Mouse (Mus musculus) kidney, adult 10 weeks (tissue): Measurements from ENCODE around the gene Opalin. TPM values are rescaled to one million over a fixed set of nuclear protein-coding genes. Genes with fewer than 3 reads are reported as not detected.

ENCODE experiments used
- polyA plus RNA-seq: library from polyadenylated mRNA; stranded (reverse); fragments of 350-450 nt; fragmentation: Illumina TruSeq; extraction: RNeasy Lipid Tissue Mini Kit (QIAGEN cat#74804); gene quantifications from one replicate; pipeline ENCODE4 v1.2.3, GENCODE M21; 2014; ENCODE audit warnings: low read depth, low replicate concordance

The Opalin gene
- polyA plus RNA-seq, result not detected

DNA sequence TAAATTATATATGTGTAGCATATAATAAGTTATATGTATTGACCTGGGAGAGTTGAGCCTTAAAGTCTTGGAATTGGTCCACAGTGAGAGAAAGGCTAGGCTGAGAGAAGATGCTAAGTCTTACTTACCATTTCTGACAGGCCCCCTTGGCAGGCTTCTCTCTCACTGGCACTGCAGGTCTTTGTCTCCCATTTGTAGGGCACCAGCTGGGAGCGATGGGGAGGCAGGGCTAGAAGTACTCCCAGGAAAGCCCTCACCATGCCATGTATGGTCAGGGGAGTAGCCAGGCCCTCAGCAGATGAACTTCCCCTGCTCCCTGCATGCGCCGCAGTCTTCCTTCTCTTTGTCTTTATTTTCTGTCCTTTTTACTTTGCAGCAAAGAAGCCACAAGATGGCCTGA is at the start of gene Opalin:
TSS of gene Opalin (minus strand) at position 208 of the 400 bp plus-strand sequence.

DNA sequence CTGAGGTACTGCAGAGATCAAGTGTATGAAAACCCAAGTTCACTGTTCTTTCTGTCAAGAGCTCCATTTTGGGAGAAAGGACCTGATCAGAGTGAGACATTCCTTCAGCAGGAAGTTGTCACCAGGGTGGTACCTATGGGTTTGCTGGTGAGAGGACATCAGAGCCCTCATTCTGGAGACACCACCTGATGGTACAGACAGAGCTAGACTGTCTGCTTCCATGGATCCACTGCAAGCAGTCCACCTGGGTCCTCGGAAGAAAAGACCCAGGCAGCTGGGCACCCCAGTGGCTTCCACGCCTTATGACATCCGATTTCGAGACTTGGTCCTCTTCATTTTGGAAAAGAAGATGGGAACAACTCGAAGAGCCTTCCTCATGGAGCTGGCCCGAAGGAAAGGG is 47.7 kb downstream of the Opalin start, which contains the start of gene Dntt:
TSS of gene Dntt (plus strand) at position 57 of the 400 bp plus-strand sequence.

Other genes with a start within 250 kb of the Opalin start
- gene Ccnj, start 245.8 kb downstream of the Opalin start, polyA plus RNA-seq, result 3.5 TPM
- gene Zfp518a, start 182.4 kb downstream of the Opalin start, polyA plus RNA-seq, result 35.2 TPM
- gene Blnk, start 82.6 kb downstream of the Opalin start, polyA plus RNA-seq, result 18.2 TPM
- not detected for gene Dntt, start 47.8 kb downstream of the Opalin start, polyA plus RNA-seq
- gene Tll2, start 129.7 kb upstream of the Opalin start, polyA plus RNA-seq, result not detected
- gene Tm9sf3, start 186.9 kb upstream of the Opalin start, polyA plus RNA-seq, result 650 TPM